Mouse (Mus musculus): ENCODE data around the gene Hsh2d. TPM values are rescaled to one million over a fixed set of nuclear protein-coding genes. Genes with fewer than 3 reads are reported as not detected.

Gene Hsh2d
- polyA plus RNA-seq, 1 experiment from 2014 or later, result 0.08 TPM

- WGBS, result 84% methylated on average over 4 of the region's 4 CpGs
- H3K4me2 ChIP-seq (ENCODE audit: low read depth, low read length), result peak overlapping the region; percentile 85
- H3K36me3 ChIP-seq (ENCODE audit: control insufficient read depth, insufficient read depth, low read length), result peaks cover 31% of the 10 kb centered on the region
- peak overlapping the region; percentile 77 for H3K4me3 ChIP-seq (ENCODE audit: low read depth, low read length)
- no peak for DNase-seq (ENCODE audit: low spot score)
- no peaks in the 10 kb centered on the region for H3K27me3 ChIP-seq (replicated peaks; ENCODE audit: control insufficient read depth, insufficient read depth, low read length)
- no peak for ATAC-seq (ENCODE audit: low read depth)
- peaks cover 8% of the 10 kb centered on the region for H3K4me1 ChIP-seq (ENCODE audit: control insufficient read depth, insufficient read depth, low read length)
- no peaks in the 10 kb centered on the region for H3K9me3 ChIP-seq (ENCODE audit: control insufficient read depth, low read length)
- no peak overlapping the region for H3K27ac ChIP-seq (replicated peaks; ENCODE audit: low read depth, low read length)
- H3K9ac ChIP-seq (ENCODE audit: low read depth, low read length), result no peak overlapping the region; the same call in 1 of the 2 replicates
These were observed 31.3 kb downstream of the Hsh2d start for GRCm38 (mm10) chr8:72220758-72221157.

DNA sequence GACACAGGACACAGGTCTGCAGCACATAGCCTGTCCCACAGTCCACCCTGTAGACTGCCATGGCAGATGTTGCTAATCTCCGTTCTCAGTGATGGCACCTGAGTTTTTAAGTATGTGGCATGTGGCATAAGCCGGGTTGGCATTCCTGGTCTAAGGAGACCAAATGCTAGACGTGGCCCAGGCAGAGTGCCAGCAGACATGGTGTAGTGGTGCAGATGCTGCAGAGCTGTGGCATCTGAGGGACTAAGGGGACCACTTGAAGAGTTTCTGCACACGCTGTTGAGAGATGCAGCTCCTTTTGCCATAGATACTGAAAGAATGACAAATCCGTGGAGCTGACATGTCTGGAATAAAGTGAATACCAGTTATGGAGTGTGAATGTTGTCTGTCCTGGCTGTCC lies 33.2 kb downstream of the Hsh2d start:
- H3K36me3 ChIP-seq (ENCODE audit: control insufficient read depth, insufficient read depth, low read length), result peaks cover 31% of the 10 kb centered on the region
- 94% methylated on average over 5 of the region's 5 CpGs for WGBS
- peaks cover 8% of the 10 kb centered on the region for H3K4me1 ChIP-seq (ENCODE audit: control insufficient read depth, insufficient read depth, low read length)

GRCm38 (mm10) chr8:72239499-72240402 lies 50.3 kb downstream of the Hsh2d start, which contains the start of gene Ap1m1:
Gene Ap1m1 (plus strand): TSS chr8:72240018.
- WGBS, result under 1% methylated on average over 33 of the region's 54 CpGs
- ATAC-seq (ENCODE audit: low read depth) (peak; percentile 96), DNase-seq (ENCODE audit: low spot score) (peak; percentile 100)
- no peaks in the 10 kb centered on the region for H3K9me3 ChIP-seq (ENCODE audit: control insufficient read depth, low read length)
- H3K4me2 ChIP-seq (ENCODE audit: low read depth, low read length), result peak within 1 kb of the TSS; percentile 52
- H3K36me3 ChIP-seq (ENCODE audit: control insufficient read depth, insufficient read depth, low read length), result no peaks in the 10 kb centered on the region
- H3K4me3 ChIP-seq (ENCODE audit: low read depth, low read length), result peak within 1 kb of the TSS; percentile 51
- peak within 1 kb of the TSS; percentile 95 for H3K27ac ChIP-seq (replicated peaks; ENCODE audit: low read depth, low read length)
- H3K27me3 ChIP-seq (replicated peaks; ENCODE audit: control insufficient read depth, insufficient read depth, low read length), result no peaks in the 10 kb centered on the region
- 0 out of 2 replicates have a peak, but pooled peaks cover 3% of the 10 kb centered on the region for H3K4me1 ChIP-seq (ENCODE audit: control insufficient read depth, insufficient read depth, low read length)
- H3K9ac ChIP-seq (ENCODE audit: low read depth, low read length), result peak within 1 kb of the TSS; percentile 76

More for the DNA sequence above, 33.2 kb downstream of the Hsh2d start:
- no peaks in the 10 kb centered on the region for H3K9me3 ChIP-seq (ENCODE audit: control insufficient read depth, low read length)
- H3K4me3 ChIP-seq (ENCODE audit: low read depth, low read length), result no peak overlapping the region
- no peak for DNase-seq (ENCODE audit: low spot score)
- H3K27me3 ChIP-seq (replicated peaks; ENCODE audit: control insufficient read depth, insufficient read depth, low read length), result no peaks in the 10 kb centered on the region
- H3K9ac ChIP-seq (ENCODE audit: low read depth, low read length), result no peak overlapping the region
- no peak overlapping the region for H3K27ac ChIP-seq (replicated peaks; ENCODE audit: low read depth, low read length)
- no peak overlapping the region for H3K4me2 ChIP-seq (ENCODE audit: low read depth, low read length)
- ATAC-seq (ENCODE audit: low read depth), result no peak

- no peaks in the 10 kb centered on the region for H3K9me3 ChIP-seq (ENCODE audit: control insufficient read depth, low read length)
- H3K4me2 ChIP-seq (ENCODE audit: low read depth, low read length), result peak overlapping the region; percentile 52
- H3K4me3 ChIP-seq (ENCODE audit: low read depth, low read length), result peak overlapping the region; percentile 51
- DNase-seq (ENCODE audit: low spot score) (no peak), ATAC-seq (ENCODE audit: low read depth) (no peak)
- 0 out of 2 replicates have a peak, but pooled peaks cover 3% of the 10 kb centered on the region for H3K4me1 ChIP-seq (ENCODE audit: control insufficient read depth, insufficient read depth, low read length)
- H3K27me3 ChIP-seq (replicated peaks; ENCODE audit: control insufficient read depth, insufficient read depth, low read length), result no peaks in the 10 kb centered on the region
- peak overlapping the region; percentile 95 for H3K27ac ChIP-seq (replicated peaks; ENCODE audit: low read depth, low read length)
- under 1% methylated on average over 24 of the region's 24 CpGs for WGBS
- H3K9ac ChIP-seq (ENCODE audit: low read depth, low read length), result peak overlapping the region; percentile 76
- no peaks in the 10 kb centered on the region for H3K36me3 ChIP-seq (ENCODE audit: control insufficient read depth, insufficient read depth, low read length)
These were observed 50.9 kb downstream of the Hsh2d start for GRCm38 (mm10) chr8:72240403-72240763.

DNA sequence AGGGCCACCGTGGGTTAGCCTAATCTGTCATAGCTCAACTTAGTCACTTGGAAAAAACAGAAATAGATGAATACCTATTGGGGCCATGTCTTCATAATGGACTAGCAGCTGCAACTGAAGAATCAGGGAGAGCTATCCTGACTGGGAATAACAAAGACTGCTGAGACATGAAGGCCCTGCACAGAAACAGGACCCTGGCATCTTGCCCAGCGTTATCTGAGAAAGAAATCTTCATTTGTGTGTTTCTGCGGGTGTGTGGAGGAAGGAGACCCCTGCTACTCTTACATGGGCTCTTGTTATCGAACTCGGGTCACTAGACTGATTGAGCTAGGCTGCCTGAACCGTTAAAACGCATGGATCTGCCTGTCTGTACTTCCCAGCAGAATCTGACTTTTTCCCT lies 51.5 kb downstream of the Hsh2d start:
- no peak for ATAC-seq (ENCODE audit: low read depth)
- peak overlapping the region; percentile 76 for H3K9ac ChIP-seq (ENCODE audit: low read depth, low read length)
- no peak for DNase-seq (ENCODE audit: low spot score)
- peak overlapping the region; percentile 52 for H3K4me2 ChIP-seq (ENCODE audit: low read depth, low read length)
- H3K27me3 ChIP-seq (replicated peaks; ENCODE audit: control insufficient read depth, insufficient read depth, low read length), result no peaks in the 10 kb centered on the region
- H3K27ac ChIP-seq (replicated peaks; ENCODE audit: low read depth, low read length), result no peak overlapping the region
- H3K4me3 ChIP-seq (ENCODE audit: low read depth, low read length), result peak overlapping the region; percentile 51
- no peaks in the 10 kb centered on the region for H3K9me3 ChIP-seq (ENCODE audit: control insufficient read depth, low read length)
- 0 out of 2 replicates have a peak, but pooled peaks cover 2% of the 10 kb centered on the region for H3K36me3 ChIP-seq (ENCODE audit: control insufficient read depth, insufficient read depth, low read length)
- 77% methylated on average over 7 of the region's 7 CpGs for WGBS
- 0 out of 2 replicates have a peak, but pooled peaks cover 3% of the 10 kb centered on the region for H3K4me1 ChIP-seq (ENCODE audit: control insufficient read depth, insufficient read depth, low read length)

- 92% methylated on average over 1 of the region's 1 CpGs for WGBS
- ATAC-seq (ENCODE audit: low read depth), result no peak
These were observed 52.8 kb downstream of the Hsh2d start for GRCm38 (mm10) chr8:72242226-72242625.

GRCm38 (mm10) chr8:72244610-72245009 lies 55.2 kb downstream of the Hsh2d start:
- Histone ChIP-seq H3K9me3 (ENCODE audit: control insufficient read depth, low read length) (no peaks in the 10 kb centered on the region), H3K27me3 (replicated peaks; ENCODE audit: control insufficient read depth, insufficient read depth, low read length) (no peaks in the 10 kb centered on the region), H3K9ac (ENCODE audit: low read depth, low read length) (no peak overlapping the region), H3K4me1 (ENCODE audit: control insufficient read depth, insufficient read depth, low read length) (0 out of 2 replicates have a peak, but pooled peaks cover 3% of the 10 kb centered on the region), H3K36me3 (ENCODE audit: control insufficient read depth, insufficient read depth, low read length) (peaks cover 13% of the 10 kb centered on the region), H3K27ac (replicated peaks; ENCODE audit: low read depth, low read length) (no peak overlapping the region), H3K4me2 (ENCODE audit: low read depth, low read length) (no peak overlapping the region), H3K4me3 (ENCODE audit: low read depth, low read length) (no peak overlapping the region)
- 64% methylated on average over 2 of the region's 2 CpGs for WGBS
- DNase-seq (ENCODE audit: low spot score), result no peak
- no peak for ATAC-seq (ENCODE audit: low read depth)

More at GRCm38 (mm10) chr8:72242226-72242625, 52.8 kb downstream of the Hsh2d start:
- no peak overlapping the region for H3K4me2 ChIP-seq (ENCODE audit: low read depth, low read length)
- H3K4me1 ChIP-seq (ENCODE audit: control insufficient read depth, insufficient read depth, low read length), result 0 out of 2 replicates have a peak, but pooled peaks cover 3% of the 10 kb centered on the region
- no peak for DNase-seq (ENCODE audit: low spot score)
- H3K4me3 ChIP-seq (ENCODE audit: low read depth, low read length), result no peak overlapping the region
- no peaks in the 10 kb centered on the region for H3K9me3 ChIP-seq (ENCODE audit: control insufficient read depth, low read length)
- H3K36me3 ChIP-seq (ENCODE audit: control insufficient read depth, insufficient read depth, low read length), result peaks cover 10% of the 10 kb centered on the region
- H3K9ac ChIP-seq (ENCODE audit: low read depth, low read length), result no peak overlapping the region
- H3K27me3 ChIP-seq (replicated peaks; ENCODE audit: control insufficient read depth, insufficient read depth, low read length), result no peaks in the 10 kb centered on the region
- no peak overlapping the region for H3K27ac ChIP-seq (replicated peaks; ENCODE audit: low read depth, low read length)

Measured in embryonic facial prominence, embryonic 14.5 days (tissue).